Mouse (Mus musculus): ENCODE results near the gene Ism2.
A peak's percentile ranks its signal among the peaks of the same experiment; 100 is the strongest.
"Not testable (repeated sequence)": the region's sequence is repeated elsewhere in the genome, so short reads cannot be mapped to it uniquely, and the experiment has no call there.

The Ism2 gene

DNA sequence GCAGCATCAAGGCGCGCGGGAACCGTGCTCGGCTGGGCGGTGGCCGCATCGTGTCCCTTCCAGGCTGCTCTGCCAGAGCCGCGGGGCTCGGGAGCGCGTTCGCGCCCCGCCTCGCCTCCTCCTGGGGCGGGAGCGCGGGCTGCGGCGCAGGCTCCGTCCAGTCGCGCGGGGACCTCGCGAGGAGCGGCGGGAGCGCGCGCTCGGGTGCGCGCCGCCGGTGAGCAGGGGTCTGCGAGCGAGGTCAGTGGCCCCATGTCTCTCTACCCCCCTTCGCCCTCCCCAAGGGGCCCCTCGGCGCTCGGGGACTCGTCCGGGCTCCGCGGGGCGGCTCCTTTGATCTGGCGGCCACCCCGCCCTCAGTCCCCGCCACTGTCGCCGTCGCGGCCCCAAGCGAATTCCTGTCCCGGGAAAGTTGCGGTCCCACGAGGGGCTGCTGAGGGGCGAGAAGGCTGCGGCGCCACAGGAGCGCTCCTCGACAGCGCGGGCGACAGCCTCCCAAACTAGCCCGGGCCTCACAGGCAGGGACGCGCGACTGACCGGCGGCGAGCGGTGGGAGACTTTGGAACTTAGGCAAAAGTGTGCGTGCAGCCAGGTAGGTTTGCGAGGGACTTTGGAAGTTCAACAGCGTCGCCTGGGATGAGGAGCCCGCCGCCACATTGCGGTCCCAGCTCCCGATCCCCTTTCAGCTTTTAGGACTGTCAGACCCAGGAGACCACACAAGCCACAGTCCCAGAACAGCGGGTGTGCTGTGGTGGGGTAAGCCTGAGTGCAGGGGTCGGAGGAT, at the start of gene Ism2:
Gene Ism2 (minus strand): TSS at position 49 of the 784 bp plus-strand sequence.
- DNase-seq (ENCODE audit: low spot score) = no peak

GRCm38 (mm10) chr12:87348029-87348428, 48.5 kb upstream of the Ism2 start:
- peak; percentile 7 for DNase-seq (ENCODE audit: low spot score)

GRCm38 (mm10) chr12:87347511-87347910, 48.0 kb upstream of the Ism2 start:
- DNase-seq (ENCODE audit: low spot score) = no peak

- DNase-seq (ENCODE audit: low spot score) = no peak
These were observed 43.6 kb upstream of the Ism2 start for GRCm38 (mm10) chr12:87343084-87343605.

DNA sequence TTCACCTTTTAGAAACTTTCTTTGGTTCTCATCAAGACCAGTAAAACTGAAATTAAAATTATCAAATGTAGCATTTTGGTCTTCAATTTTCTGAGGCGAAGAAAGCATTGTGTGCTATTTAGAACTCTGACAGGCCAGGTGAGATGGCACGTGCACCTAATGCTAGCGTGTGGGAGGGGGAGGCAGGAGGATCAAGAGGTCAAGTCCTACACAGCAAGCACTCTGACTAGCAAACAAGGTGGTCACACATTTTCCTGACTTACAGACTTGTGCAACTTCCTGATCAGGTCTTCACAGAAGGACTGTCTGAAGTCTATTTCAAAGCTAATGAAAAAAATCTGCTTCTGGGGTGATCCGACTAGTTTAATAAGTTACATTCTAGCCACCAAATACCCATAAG, 38.6 kb upstream of the Ism2 start:
- no peak for DNase-seq (ENCODE audit: low spot score)

DNA sequence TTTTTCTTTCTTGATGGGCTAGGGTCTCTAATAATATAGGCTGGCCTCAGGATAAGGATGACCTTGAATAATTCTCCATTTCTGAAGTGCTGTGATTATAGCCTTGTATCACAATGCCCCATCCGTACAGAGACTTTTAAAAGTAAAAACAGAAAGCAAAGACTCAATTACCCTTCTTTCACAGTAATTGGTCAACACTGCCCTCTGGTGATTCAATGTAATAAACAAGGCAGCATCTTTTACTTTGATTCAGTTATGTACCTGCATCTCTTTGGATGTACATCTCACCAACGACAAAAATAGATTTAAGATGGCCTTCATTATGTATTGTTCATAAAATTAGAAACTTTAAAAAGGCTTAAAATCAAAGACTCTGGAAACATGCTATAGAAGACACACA, 35.4 kb upstream of the Ism2 start:
- DNase-seq (ENCODE audit: low spot score) = peak; percentile 8

DNA sequence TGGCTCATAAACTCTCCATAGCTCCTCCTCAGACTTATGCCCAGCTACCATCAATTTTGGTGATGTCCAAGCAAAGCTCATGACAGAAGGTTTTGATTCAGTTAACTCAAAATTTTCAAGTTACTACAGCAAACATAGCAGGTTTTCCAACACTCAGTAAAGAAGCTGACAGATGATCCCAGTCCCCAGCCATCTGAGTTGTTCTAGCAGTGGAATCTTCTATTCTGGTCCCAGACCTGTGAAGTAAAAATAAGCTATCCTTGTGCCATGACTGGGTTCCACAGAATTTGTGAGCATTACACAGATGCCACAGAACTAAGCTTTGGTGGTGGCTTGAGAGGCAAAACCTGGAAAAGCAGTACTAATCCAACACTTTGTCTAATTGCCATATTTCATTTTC, 34.3 kb upstream of the Ism2 start:
- no peak for DNase-seq (ENCODE audit: low spot score)

GRCm38 (mm10) chr12:87332511-87332910, 33.0 kb upstream of the Ism2 start:
- no peak for DNase-seq (ENCODE audit: low spot score)

DNA sequence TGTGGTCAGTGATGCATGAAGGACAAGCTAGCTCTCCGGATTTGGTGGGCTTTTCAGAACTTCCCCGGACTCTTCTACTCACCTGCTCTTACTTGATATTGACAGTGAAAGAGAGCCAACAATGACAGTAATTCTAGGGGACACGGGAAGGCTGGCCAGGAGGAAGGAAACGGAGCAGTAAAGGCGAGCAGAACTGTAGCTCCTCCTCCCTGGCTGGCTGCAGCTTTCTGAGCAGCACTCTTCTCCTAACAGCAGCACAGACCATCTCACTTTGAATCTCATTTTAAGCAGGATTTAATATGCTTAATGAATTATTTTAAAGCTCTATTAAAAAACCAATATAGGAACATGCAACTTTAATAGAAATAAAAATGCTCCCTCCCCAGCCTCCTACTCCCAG, 32.4 kb upstream of the Ism2 start:
- DNase-seq (ENCODE audit: low spot score) = no peak

GRCm38 (mm10) chr12:87331053-87331456, 31.6 kb upstream of the Ism2 start:
- DNase-seq (ENCODE audit: low spot score) = no peak

- DNase-seq (ENCODE audit: low spot score) = no peak
These were observed 30.7 kb upstream of the Ism2 start for GRCm38 (mm10) chr12:87330213-87330612.

DNA sequence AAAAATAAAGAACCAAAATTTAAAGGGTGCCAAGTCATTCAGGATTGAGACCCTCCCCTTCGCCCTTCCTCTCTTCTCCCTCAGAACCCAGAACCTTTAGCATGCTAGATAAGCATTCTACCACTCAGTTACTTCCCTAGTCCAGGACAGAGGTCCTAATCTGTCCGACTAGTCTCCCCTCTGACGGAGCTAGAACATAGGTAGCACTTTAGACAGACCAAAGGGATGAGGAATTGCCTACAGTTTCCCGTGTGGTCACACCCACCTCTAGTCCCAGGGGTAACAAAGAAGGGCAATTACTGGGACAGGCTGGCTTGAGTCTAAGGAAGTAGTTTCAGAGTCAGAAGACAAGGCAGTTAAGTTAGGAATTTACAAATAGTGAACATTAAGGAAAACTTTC, 28.5 kb upstream of the Ism2 start:
- no peak for DNase-seq (ENCODE audit: low spot score)

- no peak for DNase-seq (ENCODE audit: low spot score)
These were observed 28.1 kb upstream of the Ism2 start for GRCm38 (mm10) chr12:87327610-87328009.

- no peak for DNase-seq (ENCODE audit: low spot score)
These were observed 25.9 kb upstream of the Ism2 start for GRCm38 (mm10) chr12:87325452-87325851.

- no peak for DNase-seq (ENCODE audit: low spot score)
These were observed 19.7 kb upstream of the Ism2 start for GRCm38 (mm10) chr12:87319229-87319628.

GRCm38 (mm10) chr12:87317951-87318350, 18.4 kb upstream of the Ism2 start:
- no peak for DNase-seq (ENCODE audit: low spot score)

GRCm38 (mm10) chr12:87313098-87313497, 13.6 kb upstream of the Ism2 start:
- no peak for DNase-seq (ENCODE audit: low spot score)

- DNase-seq (ENCODE audit: low spot score) = not testable (repeated sequence)
These were observed 7.0 kb upstream of the Ism2 start for GRCm38 (mm10) chr12:87306584-87306844.

DNA sequence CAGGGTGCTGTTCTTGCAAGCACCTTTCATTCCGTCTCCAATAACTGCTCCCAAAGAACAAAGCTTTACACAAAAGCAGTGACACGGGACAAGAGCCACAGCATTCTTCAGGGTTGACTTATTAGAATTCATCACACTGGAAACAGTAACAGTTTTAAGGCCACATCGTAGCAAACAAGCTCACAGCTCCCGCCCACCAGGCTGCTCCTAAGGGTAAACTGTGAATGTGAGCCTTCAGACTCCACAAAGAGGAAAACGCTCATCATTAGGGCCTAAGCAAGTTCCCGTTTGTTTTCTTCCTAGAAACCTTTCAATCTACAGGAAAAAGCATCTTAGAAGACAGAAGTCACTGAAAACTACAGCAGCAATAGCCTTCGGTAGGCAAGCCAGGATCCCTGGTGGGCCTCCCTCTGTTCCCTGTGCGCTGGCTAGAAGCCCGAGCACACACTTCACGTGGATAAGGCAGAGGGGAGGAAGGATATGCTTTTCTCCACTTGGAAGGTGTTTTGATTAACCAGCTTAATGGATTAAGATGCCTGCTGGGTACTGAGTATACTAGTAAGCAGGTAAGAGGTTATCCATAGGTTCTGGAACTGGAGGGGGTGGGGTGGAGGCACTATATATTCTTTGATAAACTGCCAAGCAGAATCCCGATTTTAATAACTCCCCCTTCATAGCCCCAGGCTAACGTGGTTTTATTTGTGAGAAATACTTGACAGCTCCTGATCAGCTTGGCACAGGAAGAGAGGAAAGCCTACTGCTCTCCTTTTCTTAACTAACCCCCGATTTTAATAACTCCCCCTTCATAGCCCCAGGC, 6.5 kb upstream of the Ism2 start:
- no peak for DNase-seq (ENCODE audit: low spot score)

- no peak for DNase-seq (ENCODE audit: low spot score)
These were observed 1.7 kb upstream of the Ism2 start for GRCm38 (mm10) chr12:87301189-87301588.

- no peak for DNase-seq (ENCODE audit: low spot score)
These were observed 861 bp upstream of the Ism2 start for GRCm38 (mm10) chr12:87300441-87300690.

- DNase-seq (ENCODE audit: low spot score) = no peak
These were observed 358 bp downstream of the Ism2 start for GRCm38 (mm10) chr12:87299037-87299656.

- peak; percentile 19 for DNase-seq (ENCODE audit: low spot score)
These were observed 5.6 kb downstream of the Ism2 start for GRCm38 (mm10) chr12:87293934-87294333.

All from lung, postnatal 25 days (tissue).